Mouse (Mus musculus) neural tube, embryonic 15.5 days (tissue): Measurements from ENCODE around the gene Lpp. TPM values are rescaled to one million over a fixed set of nuclear protein-coding genes. Genes with fewer than 3 reads are reported as not detected.

ENCODE experiments used
- ATAC-seq: fragments of 200-750 bp; cut with Nextera tagmentation; 2 replicates; pipeline ENCODE4 v1.8.0; 2017; ENCODE audit warnings: mild to moderate bottlenecking, moderate TSS enrichment, moderate library complexity; ENCODE audit not compliant: low FRiP score
- H3K27ac ChIP-seq: fragments of 300-500 bp; sonication (generic); replicated peaks from 2 replicates; pipeline ENCODE4 v1.5.1; 2015; ENCODE audit warnings: mild to moderate bottlenecking, inconsistent platforms
- H3K27me3 ChIP-seq: fragments of 300-500 bp; sonication (generic); replicated peaks from 2 replicates; pipeline ENCODE4 v1.6.1; 2015; ENCODE audit warnings: inconsistent platforms
- H3K36me3 ChIP-seq: fragments of 300-500 bp; sonication (generic); 2 replicates; pipeline ENCODE4 v1.6.1; 2015; ENCODE audit warnings: inconsistent platforms
- H3K4me1 ChIP-seq: fragments of 300-500 bp; sonication (generic); 2 replicates; pipeline ENCODE4 v1.6.1; 2015; ENCODE audit warnings: inconsistent platforms
- H3K4me2 ChIP-seq: fragments of 300-500 bp; sonication (generic); 2 replicates; pipeline ENCODE4 v1.6.1; 2015; ENCODE audit warnings: inconsistent platforms, mild to moderate bottlenecking, moderate library complexity
- H3K4me3 ChIP-seq: fragments of 300-500 bp; sonication (generic); replicated peaks from 2 replicates; pipeline ENCODE4 v1.5.1; 2015; ENCODE audit warnings: mild to moderate bottlenecking, inconsistent platforms
- H3K9ac ChIP-seq: fragments of 300-500 bp; sonication (generic); replicated peaks from 2 replicates; pipeline ENCODE4 v1.6.1; 2015; ENCODE audit warnings: mild to moderate bottlenecking, inconsistent platforms
- H3K9me3 ChIP-seq: fragments of 300-500 bp; sonication (generic); replicated peaks from 2 replicates; pipeline ENCODE4 v1.6.1; 2016; ENCODE audit warnings: inconsistent platforms
- WGBS: fragments of 180-500 bp; shearing (Covaris S2); methylation state at CpG from one replicate; pipeline ENCODE4 v1.1.7; 2015; ENCODE audit warnings: mixed read lengths; 5-methylcytosine and 5-hydroxymethylcytosine counted together
- polyA plus RNA-seq: library from polyadenylated mRNA; unstranded; fragments of >200 nt; fragmentation: Nextera tagmentation; extraction: Ambion mirVana; gene quantifications from 2 replicates; pipeline ENCODE4 v1.2.1, GENCODE M21; 2015

Lpp gene
- polyA plus RNA-seq, 1 experiment from 2014 or later = 10.6 TPM

- WGBS = 92% methylated on average over 1 of the region's 1 CpGs
- H3K36me3 ChIP-seq = no peaks in the 10 kb centered on the region
- H3K4me2 ChIP-seq = no peak overlapping the region
- H3K9ac ChIP-seq = no peak overlapping the region
- no peak overlapping the region for H3K4me3 ChIP-seq
- no peak for ATAC-seq
- no peaks in the 10 kb centered on the region for H3K27me3 ChIP-seq
- no peaks in the 10 kb centered on the region for H3K4me1 ChIP-seq
- no peak overlapping the region for H3K27ac ChIP-seq
- 0 out of 2 replicates have a peak, but pooled peaks cover 3% of the 10 kb centered on the region for H3K9me3 ChIP-seq
Measured at GRCm38 (mm10) chr16:24958661-24959060, 565.4 kb downstream of the Lpp start.

GRCm38 (mm10) chr16:24960901-24961806, 567.8 kb downstream of the Lpp start:
- H3K27ac ChIP-seq = no peak overlapping the region
- no peak overlapping the region for H3K4me2 ChIP-seq
- H3K4me3 ChIP-seq = no peak overlapping the region
- H3K9ac ChIP-seq = no peak overlapping the region
- H3K36me3 ChIP-seq = no peaks in the 10 kb centered on the region
- H3K4me1 ChIP-seq = peaks cover 2% of the 10 kb centered on the region; the same call in 1 of the 2 replicates
- no peaks in the 10 kb centered on the region for H3K9me3 ChIP-seq
- WGBS = 80% methylated on average over 10 of the region's 10 CpGs
- no peaks in the 10 kb centered on the region for H3K27me3 ChIP-seq
- ATAC-seq = no peak

- no peaks in the 10 kb centered on the region for H3K27me3 ChIP-seq
Measured at GRCm38 (mm10) chr16:24964311-24964710, 571.0 kb downstream of the Lpp start.

GRCm38 (mm10) chr16:24965091-24965490, 571.8 kb downstream of the Lpp start:
- no peak for ATAC-seq
- H3K4me1 ChIP-seq = peaks cover 2% of the 10 kb centered on the region; the same call in 1 of the 2 replicates
- H3K9me3 ChIP-seq = no peaks in the 10 kb centered on the region
- no peak overlapping the region for H3K27ac ChIP-seq
- no peaks in the 10 kb centered on the region for H3K36me3 ChIP-seq
- no peak overlapping the region for H3K4me3 ChIP-seq
- H3K4me2 ChIP-seq = no peak overlapping the region
- H3K27me3 ChIP-seq = no peaks in the 10 kb centered on the region
- no peak overlapping the region for H3K9ac ChIP-seq
- 80% methylated on average over 4 of the region's 4 CpGs for WGBS

More at GRCm38 (mm10) chr16:24964311-24964710, 571.0 kb downstream of the Lpp start:
- H3K27ac ChIP-seq = no peak overlapping the region
- peaks cover 2% of the 10 kb centered on the region; the same call in 1 of the 2 replicates for H3K4me1 ChIP-seq
- no peak overlapping the region for H3K4me3 ChIP-seq
- H3K9me3 ChIP-seq = no peaks in the 10 kb centered on the region
- no peak overlapping the region for H3K9ac ChIP-seq
- 91% methylated on average over 1 of the region's 1 CpGs for WGBS
- H3K36me3 ChIP-seq = no peaks in the 10 kb centered on the region
- H3K4me2 ChIP-seq = no peak overlapping the region
- ATAC-seq = no peak

GRCm38 (mm10) chr16:24966460-24966859, 573.2 kb downstream of the Lpp start:
- 94% methylated on average over 9 of the region's 9 CpGs for WGBS
- Histone ChIP-seq H3K4me2 (no peak overlapping the region), H3K9me3 (no peaks in the 10 kb centered on the region), H3K4me1 (peaks cover 2% of the 10 kb centered on the region; the same call in 1 of the 2 replicates), H3K27me3 (no peaks in the 10 kb centered on the region), H3K9ac (no peak overlapping the region), H3K27ac (no peak overlapping the region), H3K4me3 (no peak overlapping the region), H3K36me3 (no peaks in the 10 kb centered on the region)
- no peak for ATAC-seq

GRCm38 (mm10) chr16:24973009-24973631, 579.8 kb downstream of the Lpp start:
- H3K9me3 ChIP-seq = no peaks in the 10 kb centered on the region
- H3K27ac ChIP-seq = no peak overlapping the region
- no peak for ATAC-seq
- no peak overlapping the region for H3K9ac ChIP-seq
- no peak overlapping the region for H3K4me2 ChIP-seq
- H3K4me3 ChIP-seq = no peak overlapping the region
- WGBS = 73% methylated on average over 5 of the region's 5 CpGs
- H3K36me3 ChIP-seq = no peaks in the 10 kb centered on the region
- H3K4me1 ChIP-seq = no peaks in the 10 kb centered on the region
- H3K27me3 ChIP-seq = no peaks in the 10 kb centered on the region

GRCm38 (mm10) chr16:24977771-24978170, 584.5 kb downstream of the Lpp start:
- no peaks in the 10 kb centered on the region for H3K4me1 ChIP-seq
- no peak for ATAC-seq
- no peak overlapping the region for H3K9ac ChIP-seq
- H3K27me3 ChIP-seq = no peaks in the 10 kb centered on the region
- no peak overlapping the region for H3K4me3 ChIP-seq
- H3K4me2 ChIP-seq = no peak overlapping the region
- WGBS = 67% methylated on average over 1 of the region's 1 CpGs
- no peaks in the 10 kb centered on the region for H3K36me3 ChIP-seq
- no peaks in the 10 kb centered on the region for H3K9me3 ChIP-seq
- no peak overlapping the region for H3K27ac ChIP-seq

- Histone ChIP-seq H3K4me2 (no peak overlapping the region), H3K27me3 (no peaks in the 10 kb centered on the region), H3K9me3 (no peaks in the 10 kb centered on the region), H3K27ac (no peak overlapping the region), H3K4me1 (no peaks in the 10 kb centered on the region), H3K9ac (no peak overlapping the region), H3K4me3 (no peak overlapping the region), H3K36me3 (no peaks in the 10 kb centered on the region)
- 16% methylated on average over 1 of the region's 1 CpGs for WGBS
- ATAC-seq = no peak
Measured at GRCm38 (mm10) chr16:24978226-24978625, 584.9 kb downstream of the Lpp start.

- no peaks in the 10 kb centered on the region for H3K9me3 ChIP-seq
- no peak overlapping the region for H3K9ac ChIP-seq
- H3K27me3 ChIP-seq = no peaks in the 10 kb centered on the region
- 94% methylated on average over 4 of the region's 4 CpGs for WGBS
- no peak overlapping the region for H3K4me2 ChIP-seq
- no peaks in the 10 kb centered on the region for H3K4me1 ChIP-seq
- no peak overlapping the region for H3K4me3 ChIP-seq
- no peak overlapping the region for H3K27ac ChIP-seq
- no peaks in the 10 kb centered on the region for H3K36me3 ChIP-seq
- no peak for ATAC-seq
Measured at GRCm38 (mm10) chr16:24979391-24979790, 586.1 kb downstream of the Lpp start.

- Histone ChIP-seq H3K27me3 (no peaks in the 10 kb centered on the region), H3K4me2 (no peak overlapping the region), H3K4me1 (no peaks in the 10 kb centered on the region), H3K9me3 (no peaks in the 10 kb centered on the region), H3K27ac (no peak overlapping the region), H3K4me3 (no peak overlapping the region), H3K9ac (no peak overlapping the region), H3K36me3 (no peaks in the 10 kb centered on the region)
- ATAC-seq = no peak
- WGBS = 87% methylated on average over 4 of the region's 4 CpGs
Measured at GRCm38 (mm10) chr16:24982828-24983227, 589.5 kb downstream of the Lpp start.

GRCm38 (mm10) chr16:24990331-24990730, 597.0 kb downstream of the Lpp start:
- no peak overlapping the region for H3K27ac ChIP-seq
- H3K9me3 ChIP-seq = no peaks in the 10 kb centered on the region
- H3K4me2 ChIP-seq = no peak overlapping the region
- H3K27me3 ChIP-seq = no peaks in the 10 kb centered on the region
- WGBS = 92% methylated on average over 11 of the region's 11 CpGs
- H3K4me3 ChIP-seq = no peak overlapping the region
- H3K9ac ChIP-seq = no peak overlapping the region
- no peak for ATAC-seq
- no peaks in the 10 kb centered on the region for H3K4me1 ChIP-seq
- no peaks in the 10 kb centered on the region for H3K36me3 ChIP-seq

- WGBS = 84% methylated on average over 10 of the region's 10 CpGs
- no peaks in the 10 kb centered on the region for H3K36me3 ChIP-seq
- no peaks in the 10 kb centered on the region for H3K9me3 ChIP-seq
- no peak overlapping the region for H3K27ac ChIP-seq
- no peak overlapping the region for H3K9ac ChIP-seq
- H3K27me3 ChIP-seq = no peaks in the 10 kb centered on the region
- no peak overlapping the region for H3K4me3 ChIP-seq
- ATAC-seq = no peak
- no peak overlapping the region for H3K4me2 ChIP-seq
- H3K4me1 ChIP-seq = no peaks in the 10 kb centered on the region
Measured at GRCm38 (mm10) chr16:24991059-24991541, 597.8 kb downstream of the Lpp start.
